Mouse (Mus musculus): Measurements from ENCODE around the gene Smdt1.
A peak's percentile ranks its signal among the peaks of the same experiment; 100 is the strongest.

Smdt1 gene

DNA sequence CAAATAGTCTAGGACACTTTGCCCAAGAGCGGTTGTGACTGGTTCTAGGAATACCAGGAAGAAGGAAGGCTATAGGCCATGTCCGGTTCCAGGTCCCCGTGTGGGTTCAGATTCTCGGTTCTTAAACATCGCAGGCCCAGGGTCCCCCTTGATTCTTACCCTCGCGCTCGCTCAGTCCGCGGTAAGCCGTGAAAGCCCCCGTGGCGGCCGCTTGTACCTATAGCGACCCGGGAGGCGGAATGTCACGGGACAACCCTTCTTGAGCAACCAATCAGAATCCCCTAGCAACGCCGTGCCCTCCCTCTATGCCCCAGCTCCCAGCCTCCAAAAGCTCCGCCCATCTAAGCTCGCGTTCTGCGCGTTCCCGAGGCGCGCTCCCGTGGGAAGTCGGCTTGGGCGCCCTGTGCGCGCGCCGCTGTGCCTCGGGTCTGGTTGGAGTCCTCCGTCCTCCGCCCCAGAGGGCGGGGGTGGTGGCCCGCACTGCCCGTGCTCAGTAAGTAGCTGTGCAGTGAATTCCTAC is at the start of gene Smdt1, which contains the start of the genes Naga and Pheta2:
Gene Smdt1 (plus strand): TSS at position 367 of the 520 bp plus-strand sequence.
Gene Naga (minus strand): TSS at position 333 of the 520 bp plus-strand sequence.
Gene Pheta2 (plus strand): TSS at position 350 of the 520 bp plus-strand sequence.
- DNase-seq (ENCODE audit: low read depth, low spot score), result peak; percentile 96

DNA sequence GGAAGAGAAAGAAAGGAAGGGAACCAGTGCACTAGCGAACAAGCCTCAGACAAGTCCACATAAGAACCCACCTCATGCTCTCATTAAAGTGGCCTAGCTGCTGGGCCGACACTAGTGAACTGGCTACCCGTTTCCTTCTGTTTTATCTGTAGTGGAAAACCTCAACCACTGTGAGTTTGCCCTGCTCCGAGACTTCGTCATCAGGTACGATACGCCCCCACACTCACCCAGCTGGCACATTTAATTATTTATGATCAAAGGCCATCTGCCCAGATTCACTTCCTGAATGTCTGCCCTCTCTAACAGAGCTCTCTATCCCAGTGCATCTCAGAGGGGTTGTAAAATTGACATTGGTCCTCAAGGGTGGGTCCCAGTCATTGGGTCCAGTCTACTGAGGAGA is 48.5 kb upstream of the Smdt1 start:
- peak; percentile 49 for DNase-seq (ENCODE audit: low read depth, low spot score)

DNA sequence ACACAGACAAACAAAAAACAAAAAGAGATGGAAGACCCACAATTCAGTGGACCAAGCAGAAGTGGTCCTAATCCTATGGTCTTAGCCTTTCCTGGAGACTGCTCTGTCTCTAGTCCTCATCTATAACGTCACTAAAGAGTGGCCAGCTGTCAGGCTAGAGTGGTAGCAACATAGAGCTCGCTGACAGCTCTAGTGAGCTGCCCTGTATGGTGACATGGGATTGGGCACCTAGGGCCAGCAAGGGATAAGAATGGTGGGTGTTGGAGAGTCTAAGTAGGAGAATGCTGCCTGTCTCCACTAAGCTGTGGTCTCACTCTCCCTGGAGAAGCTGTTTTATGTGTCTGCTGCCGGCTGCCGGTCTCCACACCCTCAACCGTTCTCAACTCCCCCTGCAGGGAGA is 45.9 kb upstream of the Smdt1 start:
- DNase-seq (ENCODE audit: low read depth, low spot score), result no peak

DNA sequence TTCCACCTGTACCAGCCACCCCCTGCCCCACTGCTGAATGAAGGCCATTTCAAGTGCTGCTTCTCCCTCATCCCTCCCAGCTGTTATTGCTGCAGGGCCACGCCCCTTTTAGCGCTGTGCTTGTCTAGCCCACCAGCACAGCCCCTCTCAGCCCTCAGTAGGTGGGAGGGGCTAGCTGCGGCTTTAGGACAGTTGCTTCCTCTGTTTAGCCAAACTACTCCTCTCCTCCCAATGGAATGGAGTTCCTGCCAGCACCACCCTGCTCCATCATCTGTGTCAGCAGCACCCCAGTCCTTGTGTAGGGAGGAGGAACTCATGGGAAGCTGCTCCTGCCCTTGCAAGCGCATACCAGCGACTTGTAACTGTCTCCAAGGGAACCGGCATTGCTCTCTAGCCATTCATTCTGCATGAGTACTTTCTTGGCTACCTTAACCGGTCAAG is 45.5 kb upstream of the Smdt1 start:
- DNase-seq (ENCODE audit: low read depth, low spot score), result no peak

DNA sequence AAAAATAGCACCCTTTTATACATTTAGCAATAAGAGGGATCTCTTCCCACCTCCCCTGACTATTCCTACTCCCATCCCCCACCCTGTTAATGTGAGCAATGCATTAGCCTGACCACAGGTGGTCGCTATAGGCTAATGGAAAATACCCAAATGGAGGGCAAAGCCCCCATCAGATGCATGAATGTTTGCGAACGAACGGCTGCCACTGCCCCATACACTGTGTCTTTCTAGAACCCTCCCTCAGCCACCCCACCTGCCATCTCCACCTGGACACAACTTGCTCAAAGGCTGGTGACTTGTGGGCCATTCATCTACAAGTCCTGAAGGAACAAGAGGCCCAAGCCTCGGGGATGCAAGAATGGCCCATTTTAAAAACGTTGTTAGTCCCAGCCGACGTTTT is 44.7 kb upstream of the Smdt1 start:
- no peak for DNase-seq (ENCODE audit: low read depth, low spot score)

DNA sequence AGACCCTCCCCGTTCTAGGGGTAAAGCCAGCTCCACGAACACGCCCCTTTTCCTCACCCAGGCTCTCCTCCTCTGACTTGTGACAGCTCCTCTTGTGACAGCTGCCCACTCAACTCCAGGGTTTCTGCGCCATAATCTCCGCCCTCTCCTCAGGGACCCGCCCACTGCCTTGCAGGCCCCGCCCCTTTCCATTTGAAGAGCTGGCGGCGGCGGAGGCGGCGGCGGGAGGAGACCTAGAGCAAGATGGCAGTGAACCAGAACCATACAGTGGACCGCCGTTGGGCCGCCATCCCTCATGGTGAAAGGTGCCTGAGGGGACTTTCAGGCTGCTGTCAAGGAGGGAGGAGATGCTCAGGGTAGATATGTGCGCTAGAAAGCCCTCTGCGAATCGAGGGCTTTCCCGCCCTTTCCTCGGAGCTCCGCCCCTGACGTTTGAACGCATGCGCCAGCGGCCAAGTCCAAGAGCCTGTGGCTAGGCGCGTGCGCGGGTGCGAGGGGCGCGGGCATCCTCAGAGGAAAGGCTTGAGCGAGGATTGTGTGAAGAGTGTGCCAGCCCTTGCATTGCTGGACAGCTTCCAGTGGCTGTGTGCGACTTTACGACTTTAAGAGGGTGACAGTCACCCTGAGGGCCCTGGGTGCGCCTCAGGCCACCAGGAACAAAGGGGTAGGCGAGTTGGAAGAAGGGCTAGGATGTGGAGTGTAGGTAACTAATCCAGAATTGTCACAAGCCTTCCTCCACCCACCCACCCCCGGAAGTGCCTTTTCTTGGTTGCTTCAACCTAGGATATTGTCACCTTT is 39.8 kb upstream of the Smdt1 start, which contains the start of gene Wbp2nl:
Gene Wbp2nl (plus strand): TSS at position 191 of the 798 bp plus-strand sequence.
- DNase-seq (ENCODE audit: low read depth, low spot score), result no peak

DNA sequence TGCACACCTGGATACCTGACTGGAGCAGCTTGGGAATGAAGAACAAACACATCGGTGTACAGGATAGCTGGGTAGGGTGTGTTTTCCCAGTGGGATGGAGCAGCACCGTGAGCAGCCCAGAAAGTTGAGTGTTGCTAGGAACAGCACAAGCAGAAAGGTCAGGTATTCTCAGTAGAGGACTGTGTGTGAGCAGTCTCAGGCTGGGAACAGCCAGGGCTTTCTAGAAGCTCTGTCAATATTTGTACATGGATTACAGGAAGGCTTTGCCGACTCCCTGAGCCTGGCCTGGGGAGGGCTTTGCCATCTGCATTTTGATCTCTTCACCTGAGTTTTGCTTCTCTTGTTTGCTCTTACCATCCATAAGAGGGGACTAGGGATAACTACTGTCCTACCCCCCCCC is 31.7 kb upstream of the Smdt1 start:
- DNase-seq (ENCODE audit: low read depth, low spot score), result no peak

DNA sequence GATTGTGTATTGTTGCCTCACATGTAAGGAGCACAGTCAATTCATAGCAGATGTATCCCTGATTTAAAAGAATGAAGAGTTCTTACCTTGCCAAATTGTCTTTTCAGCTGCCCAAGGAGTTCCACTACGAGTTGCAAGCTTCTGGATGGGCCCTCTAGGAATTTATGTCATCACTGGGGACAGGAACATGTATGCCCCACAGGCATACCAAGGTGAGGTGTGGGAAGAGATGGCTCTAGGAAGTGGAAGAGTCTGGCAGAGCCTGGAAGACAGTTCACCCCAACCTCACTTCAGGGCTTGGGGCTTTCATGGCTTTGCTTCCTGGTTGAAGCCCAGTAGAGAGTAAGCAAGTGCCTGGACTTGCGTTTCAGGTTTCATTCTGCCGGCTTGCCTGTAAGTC is 30.3 kb upstream of the Smdt1 start:
- DNase-seq (ENCODE audit: low read depth, low spot score), result no peak

DNA sequence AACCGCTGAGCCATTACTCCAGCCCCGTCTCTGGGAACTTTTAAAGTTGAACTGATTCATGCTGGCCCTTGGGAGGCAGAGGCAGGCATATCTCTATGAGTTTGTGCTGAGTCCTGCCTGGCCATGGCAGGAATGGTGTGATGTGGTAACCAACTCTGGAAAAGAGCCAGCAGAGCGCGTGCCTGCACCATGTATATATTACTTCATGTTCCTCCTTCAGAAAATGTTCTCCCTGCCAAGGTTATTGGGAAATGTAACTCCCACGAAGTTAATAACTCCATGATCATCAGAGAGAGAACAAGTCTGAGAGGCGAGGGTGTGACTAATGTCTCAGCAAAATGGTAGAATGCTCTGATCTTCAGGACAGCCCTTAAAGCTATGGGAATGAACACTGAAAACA is 20.9 kb upstream of the Smdt1 start:
- no peak for DNase-seq (ENCODE audit: low read depth, low spot score)

DNA sequence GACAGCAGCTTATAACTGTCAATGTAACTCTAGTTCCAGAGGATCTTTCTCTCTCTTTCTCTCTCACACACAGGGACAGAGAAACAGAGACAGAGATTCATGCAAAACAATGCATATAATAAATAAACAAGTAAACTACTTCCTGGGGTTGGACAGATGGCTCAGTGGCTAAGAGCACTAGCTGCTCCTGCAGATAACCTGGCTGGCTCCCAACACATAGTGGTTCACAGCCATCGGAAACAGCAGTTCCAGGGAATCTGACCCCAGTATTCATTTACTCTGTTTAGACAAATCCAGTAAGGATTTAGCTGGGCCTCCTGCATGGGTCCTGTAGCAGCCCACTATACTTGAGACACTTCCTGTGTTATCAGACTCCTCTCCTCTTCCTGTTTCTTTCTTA is 19.1 kb upstream of the Smdt1 start:
- no peak for DNase-seq (ENCODE audit: low read depth, low spot score)

DNA sequence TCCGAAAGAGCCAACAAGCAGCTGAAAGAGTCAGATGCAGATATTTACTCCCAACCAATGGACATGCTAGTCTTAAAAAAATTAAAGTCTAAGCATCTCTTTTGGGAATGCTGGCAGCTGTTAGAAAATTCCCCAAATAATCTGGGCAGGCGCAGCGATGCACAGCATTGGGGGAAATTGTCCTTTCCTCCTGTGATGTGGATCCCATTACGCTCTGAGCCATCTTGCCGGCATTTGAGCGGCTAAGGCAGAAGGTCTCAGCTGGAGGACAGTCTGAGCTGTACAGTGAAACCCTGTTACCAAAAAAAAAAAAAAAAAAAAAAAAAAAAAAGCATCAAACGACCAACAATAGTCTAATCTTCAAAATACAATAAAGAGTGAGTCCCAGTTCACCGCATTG is 16.6 kb upstream of the Smdt1 start:
- DNase-seq (ENCODE audit: low read depth, low spot score), result no peak

DNA sequence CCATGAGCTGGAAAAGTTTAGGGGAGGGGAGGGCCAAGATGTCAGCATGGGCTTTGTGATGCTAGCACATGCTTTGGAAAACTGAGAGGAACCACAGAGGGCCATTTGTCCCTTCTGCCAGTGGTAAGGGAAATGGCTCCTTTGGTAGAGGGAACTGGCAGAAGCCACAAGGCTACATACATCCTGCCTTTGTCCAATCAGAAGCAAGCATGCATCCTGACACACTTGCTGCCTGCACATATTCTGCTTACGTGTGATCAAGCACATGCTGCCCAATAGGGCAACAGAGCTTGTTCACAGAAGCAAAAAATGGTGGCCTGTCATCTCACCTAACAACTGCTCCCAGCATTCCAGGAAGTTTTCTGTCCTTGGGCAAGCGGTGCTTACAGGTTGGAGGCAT is 13.4 kb upstream of the Smdt1 start:
- DNase-seq (ENCODE audit: low read depth, low spot score), result no peak

DNA sequence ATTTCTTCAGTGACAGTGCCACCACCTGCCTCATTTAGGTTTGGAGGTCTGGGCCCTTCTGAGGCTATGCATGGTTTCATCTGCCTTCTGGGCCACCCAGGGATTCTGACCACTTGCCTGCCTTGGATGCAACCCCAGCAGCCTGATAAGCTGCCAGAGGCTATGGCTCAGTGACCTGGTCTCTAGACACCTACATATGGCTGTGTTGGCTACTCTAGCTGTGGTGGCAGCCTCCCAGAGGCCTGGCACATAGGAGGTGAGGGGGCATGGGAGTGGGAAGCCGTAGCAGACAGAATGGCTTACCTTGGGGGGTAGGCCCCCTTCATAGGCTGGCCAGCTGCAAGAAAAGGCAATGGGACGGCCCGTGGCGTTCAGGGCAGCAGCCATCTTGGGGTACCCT is 3.6 kb upstream of the Smdt1 start:
- no peak for DNase-seq (ENCODE audit: low read depth, low spot score)

DNA sequence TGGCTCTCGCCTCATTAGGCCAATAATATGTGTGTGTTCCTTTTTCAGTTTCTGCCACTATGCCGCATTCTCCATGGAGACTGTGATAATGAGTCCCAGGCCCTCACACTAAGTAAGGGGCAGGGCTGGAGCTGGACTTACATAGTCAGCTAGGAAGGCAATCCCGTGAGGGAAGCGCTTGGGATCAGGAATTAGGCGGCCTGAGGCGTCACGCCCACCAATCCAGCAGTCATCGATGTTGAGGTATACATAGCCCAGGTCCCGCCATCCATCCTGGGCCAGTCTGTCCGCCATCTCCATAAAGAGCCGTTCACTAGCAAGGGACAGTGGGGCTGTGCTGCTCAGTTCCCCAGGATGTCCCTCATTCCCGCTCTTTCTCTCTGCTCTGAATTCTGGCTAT is 2.1 kb upstream of the Smdt1 start:
- DNase-seq (ENCODE audit: low read depth, low spot score), result no peak

DNA sequence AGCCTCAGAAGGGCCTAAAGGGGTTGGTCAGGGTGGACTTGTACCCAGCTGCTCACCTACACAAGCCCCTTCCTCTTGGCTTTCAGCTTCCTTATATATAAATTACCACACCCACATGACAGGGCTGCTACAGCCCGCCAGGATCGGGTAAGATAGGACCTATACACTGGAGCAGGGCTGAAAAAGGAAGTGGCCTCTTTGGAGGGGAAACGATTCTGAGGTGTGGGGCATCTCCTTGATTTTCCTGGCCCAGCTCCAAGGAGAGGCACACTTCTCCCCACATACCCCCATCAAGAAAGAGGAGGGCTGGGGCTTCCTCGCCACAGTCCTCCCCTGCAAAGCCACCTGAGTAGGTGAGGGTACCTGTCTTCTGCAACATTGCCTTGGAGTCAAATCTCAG is 884 bp upstream of the Smdt1 start:
- DNase-seq (ENCODE audit: low read depth, low spot score), result no peak

DNA sequence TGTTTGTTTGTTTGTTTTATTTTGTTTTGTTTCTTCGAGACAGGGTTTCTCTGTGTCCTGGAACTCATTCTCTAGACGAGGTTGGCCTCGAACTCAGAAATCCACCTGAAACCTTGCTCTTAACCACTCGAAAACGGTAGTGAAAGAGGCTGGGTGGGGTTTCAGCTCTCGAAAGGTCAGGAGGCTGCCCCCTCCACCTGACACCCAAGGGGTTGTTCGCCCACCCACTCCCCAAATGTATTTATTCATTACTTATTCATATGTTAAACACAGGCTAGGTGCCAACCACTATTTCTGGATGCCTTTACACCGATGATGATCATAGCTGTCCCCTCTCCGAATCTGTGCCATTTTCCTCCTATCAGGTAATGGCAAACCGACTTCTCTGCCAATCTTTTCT is 391 bp downstream of the Smdt1 start:
- no peak for DNase-seq (ENCODE audit: low read depth, low spot score)

DNA sequence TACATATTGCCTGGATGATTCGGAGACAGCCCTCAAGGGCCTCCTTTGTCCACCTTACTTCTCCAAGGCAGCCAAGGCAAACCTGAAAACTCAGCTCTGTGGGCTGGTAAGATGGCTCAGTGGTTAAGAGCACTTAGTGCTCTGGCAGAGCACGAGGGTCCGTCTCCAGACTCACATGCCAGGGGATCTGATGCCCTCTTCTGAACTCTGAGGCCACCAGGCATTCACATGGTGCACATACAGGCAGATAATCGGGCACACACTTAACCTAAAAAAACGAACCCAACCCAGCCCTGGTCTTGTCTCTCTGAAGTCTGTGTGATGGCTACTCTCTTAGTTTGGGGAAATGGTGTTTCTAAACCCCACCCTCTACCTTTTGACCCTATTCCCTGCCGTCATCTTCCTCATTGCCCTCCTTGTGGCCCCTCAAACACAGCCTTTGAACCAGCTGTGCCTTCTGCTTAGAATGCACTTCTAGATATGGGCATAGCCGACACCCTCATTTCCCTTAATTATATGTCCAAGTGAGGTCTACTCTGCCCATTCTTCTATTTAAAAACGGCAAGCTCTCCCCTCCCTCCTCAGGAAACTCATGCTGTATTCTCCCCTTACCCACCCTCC is 985 bp downstream of the Smdt1 start:
- DNase-seq (ENCODE audit: low read depth, low spot score), result no peak

DNA sequence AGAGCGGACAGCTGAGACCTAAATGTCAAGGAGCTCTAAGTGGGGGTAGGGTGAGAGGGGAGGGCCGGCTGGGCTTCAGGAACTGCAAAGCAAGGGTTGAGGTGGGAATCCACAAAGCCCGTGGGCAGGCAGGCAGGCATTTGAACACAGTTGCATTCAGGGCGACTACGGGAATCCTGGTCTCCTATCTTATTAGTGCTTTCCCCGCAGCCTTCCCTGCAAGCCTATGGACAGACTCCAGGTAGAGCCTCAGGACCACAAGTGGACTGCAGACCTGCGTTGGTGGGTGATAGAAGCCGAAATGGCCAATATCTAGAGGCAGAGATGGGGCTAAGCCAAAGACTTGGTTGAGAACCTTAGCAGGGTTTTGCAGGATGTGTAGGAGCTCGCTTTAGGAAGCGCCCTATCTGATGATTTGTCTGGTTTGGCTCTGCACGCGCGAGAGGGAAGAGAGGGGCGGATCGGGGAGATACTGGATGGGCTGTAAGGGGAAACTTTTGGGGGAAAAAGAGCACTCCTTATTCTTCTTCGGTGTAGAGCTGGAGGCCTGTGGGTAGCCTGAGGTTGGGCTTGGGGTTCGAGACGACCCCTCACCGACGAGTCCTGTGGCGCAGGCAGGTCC is 1.8 kb downstream of the Smdt1 start:
- DNase-seq (ENCODE audit: low read depth, low spot score), result no peak

DNA sequence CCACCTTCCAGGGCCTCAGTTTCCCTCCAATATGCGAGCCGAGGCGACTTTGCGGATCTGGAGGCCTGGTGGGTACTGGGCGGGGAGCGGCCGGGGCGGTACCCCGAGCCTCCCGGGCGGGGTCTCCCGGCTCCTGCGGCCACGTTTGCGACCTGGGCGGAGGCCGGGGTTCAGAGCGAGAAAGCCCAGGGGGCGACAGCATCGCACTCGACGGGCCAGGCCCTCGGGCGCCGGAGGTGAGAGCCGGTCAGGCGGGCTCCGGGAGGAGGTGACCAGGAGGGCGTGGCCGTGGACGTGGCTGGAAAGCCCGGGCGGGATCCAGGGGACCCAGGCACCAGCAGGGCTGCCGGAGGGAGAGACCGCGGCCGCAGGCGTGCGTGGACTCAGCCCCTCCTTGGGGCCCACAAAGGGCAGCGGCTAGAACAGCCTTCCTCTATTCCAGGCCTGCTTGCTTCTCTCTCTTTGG is 2.3 kb downstream of the Smdt1 start:
- DNase-seq (ENCODE audit: low read depth, low spot score), result no peak

DNA sequence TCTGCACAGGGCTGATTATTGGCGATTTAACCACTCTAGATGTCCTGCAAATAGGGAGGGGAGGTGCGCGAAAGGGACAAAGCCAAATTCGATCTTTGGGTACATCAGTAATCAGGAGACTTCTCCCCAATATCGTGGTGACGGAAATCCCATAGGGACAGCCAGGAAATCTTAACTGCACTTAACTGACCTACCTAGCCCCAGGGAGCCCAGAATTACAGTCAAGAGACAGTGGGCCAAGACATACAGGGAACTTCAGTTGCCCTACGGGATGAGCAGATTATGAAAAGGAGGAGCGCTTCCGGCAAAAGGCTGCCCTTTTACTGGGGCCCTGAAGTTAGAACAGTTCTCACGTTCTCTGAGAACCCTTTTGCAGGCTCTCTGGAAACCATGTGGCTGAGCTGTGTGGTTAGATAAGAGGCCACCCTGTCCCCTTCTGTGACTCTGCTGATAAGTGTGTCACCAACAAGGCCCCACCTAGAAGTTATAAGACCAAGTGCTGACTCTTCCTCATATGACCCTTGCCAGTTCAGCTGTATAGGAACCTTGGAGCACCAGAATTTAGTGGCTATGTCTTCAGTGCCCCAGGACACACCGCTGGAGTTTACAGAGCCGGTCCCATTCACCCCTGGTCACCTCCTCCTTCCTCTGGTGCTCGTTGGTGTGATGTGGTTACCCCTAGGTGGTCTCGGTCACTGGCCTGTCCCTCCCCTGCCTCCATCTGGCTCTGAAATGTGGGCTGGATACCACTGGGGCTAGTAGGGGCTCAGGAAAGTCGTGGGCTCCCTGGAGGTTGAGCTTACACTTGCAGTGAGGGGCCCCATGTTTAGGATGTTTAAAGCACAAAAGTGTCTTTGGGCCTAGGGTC is 3.1 kb downstream of the Smdt1 start:
- peak; percentile 53 for DNase-seq (ENCODE audit: low read depth, low spot score)

DNA sequence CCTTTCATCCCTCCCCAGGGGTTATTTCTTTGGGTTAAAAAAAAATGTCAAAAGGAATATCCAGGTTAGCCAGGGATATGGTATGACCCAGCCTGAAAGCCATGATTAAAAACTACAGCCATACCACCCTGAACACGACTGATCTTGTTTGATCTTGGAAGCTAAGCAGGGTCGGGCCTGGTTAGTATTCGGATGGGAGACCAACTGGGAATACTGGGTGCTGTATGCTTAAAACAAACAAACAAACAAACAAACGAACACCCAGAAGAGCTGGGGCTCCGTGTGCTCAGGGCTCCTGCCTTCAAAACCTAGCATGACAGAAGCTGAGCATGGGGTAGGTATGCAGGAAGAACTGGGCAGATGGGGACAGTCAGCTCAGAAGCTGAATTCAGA is 3.8 kb downstream of the Smdt1 start:
- no peak for DNase-seq (ENCODE audit: low read depth, low spot score)

All from CD4-positive helper T cell, adult 2 months (primary cell).